Mouse (Mus musculus) neural tube, embryonic 12.5 days (tissue): ENCODE measurements around the gene Muc16. TPM values are rescaled to one million over a fixed set of nuclear protein-coding genes. Genes with fewer than 3 reads are reported as not detected.
A peak's percentile ranks its signal among the peaks of the same experiment; 100 is the strongest.

Experiments used
- ATAC-seq: fragments of 200-750 bp; cut with Nextera tagmentation; 2 replicates; pipeline ENCODE4 v1.8.0; 2017; ENCODE audit warnings: low read depth, mild to moderate bottlenecking, moderate TSS enrichment, moderate library complexity; ENCODE audit not compliant: low FRiP score
- H3K27ac ChIP-seq: fragments of 300-500 bp; sonication (generic); 2 replicates; pipeline ENCODE4 v1.5.1; 2016
- H3K27me3 ChIP-seq: fragments of 300-500 bp; sonication (generic); replicated peaks from 2 replicates; pipeline ENCODE4 v1.6.1; 2016; ENCODE audit warnings: mild to moderate bottlenecking
- H3K36me3 ChIP-seq: fragments of 300-500 bp; sonication (generic); 2 replicates; pipeline ENCODE4 v1.6.1; 2016; ENCODE audit warnings: mild to moderate bottlenecking
- H3K4me1 ChIP-seq: fragments of 300-500 bp; sonication (generic); 2 replicates; pipeline ENCODE4 v1.6.1; 2016
- H3K4me2 ChIP-seq: fragments of 300-500 bp; sonication (generic); replicated peaks from 2 replicates; pipeline ENCODE4 v1.6.1; 2016; ENCODE audit warnings: mild to moderate bottlenecking
- H3K4me3 ChIP-seq: fragments of 300-500 bp; sonication (generic); 2 replicates; pipeline ENCODE4 v1.5.1; 2016
- H3K9ac ChIP-seq: fragments of 300-500 bp; sonication (generic); 2 replicates; pipeline ENCODE4 v1.6.1; 2016; ENCODE audit warnings: mild to moderate bottlenecking
- H3K9me3 ChIP-seq: fragments of 300-500 bp; sonication (generic); 2 replicates; pipeline ENCODE4 v1.6.1; 2016; ENCODE audit warnings: mild to moderate bottlenecking
- WGBS: fragments of 180-500 bp; shearing (Covaris S2); methylation state at CpG from one replicate; pipeline ENCODE4 v1.1.7; 2016; 5-methylcytosine and 5-hydroxymethylcytosine counted together
- polyA plus RNA-seq: library from polyadenylated mRNA; unstranded; fragments of >200 nt; fragmentation: Nextera tagmentation; extraction: Ambion mirVana; gene quantifications from 2 replicates; pipeline ENCODE4 v1.2.1, GENCODE M21; 2016

Gene Muc16
- not detected in 2 replicates for polyA plus RNA-seq

DNA sequence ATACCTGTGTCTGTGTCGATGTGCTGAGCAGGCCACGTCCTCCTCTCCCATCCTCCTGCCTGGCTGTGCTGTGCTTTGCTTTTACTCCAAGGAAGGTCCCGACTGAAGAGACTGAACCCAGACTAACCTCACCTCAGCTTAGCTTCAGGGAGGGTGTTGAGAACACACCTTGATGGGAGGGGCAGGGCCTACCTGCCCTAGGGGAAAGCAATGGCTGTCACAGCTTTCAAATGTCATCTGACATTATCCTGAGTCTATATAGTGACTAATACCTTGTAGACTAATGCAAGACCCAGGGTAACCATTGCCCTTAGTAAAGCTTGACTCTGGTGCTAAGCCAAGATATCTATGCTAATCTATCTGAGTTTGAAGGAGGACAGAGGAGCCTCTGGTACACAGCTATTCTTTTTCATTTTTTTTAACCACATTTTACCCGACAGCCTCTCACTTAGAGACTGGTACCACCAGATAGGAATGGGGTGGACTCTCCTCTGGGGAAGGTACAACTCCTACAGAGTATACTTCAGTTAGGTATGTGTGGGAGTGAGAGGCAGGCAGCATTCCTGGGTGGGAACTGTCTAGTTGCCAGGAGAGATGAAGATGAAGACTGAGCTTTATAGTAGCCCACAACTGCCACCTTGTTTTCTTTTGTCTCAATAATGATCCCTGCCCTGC is at the start of gene Muc16:
Muc16 (minus strand) TSS at position 51 of the 675 bp plus-strand sequence.
- no peak for ATAC-seq
- 82% methylated on average over 4 of the region's 4 CpGs for WGBS
- H3K9ac ChIP-seq, result no peak within 1 kb of the TSS
- no peaks in the 10 kb centered on the region for H3K27me3 ChIP-seq
- H3K36me3 ChIP-seq, result no peaks in the 10 kb centered on the region
- no peak within 1 kb of the TSS for H3K27ac ChIP-seq
- no peak within 1 kb of the TSS for H3K4me3 ChIP-seq
- no peaks in the 10 kb centered on the region for H3K4me1 ChIP-seq
- H3K4me2 ChIP-seq, result no peak within 1 kb of the TSS
- H3K9me3 ChIP-seq, result no peaks in the 10 kb centered on the region

- Histone ChIP-seq H3K4me1 (peaks cover 6% of the 10 kb centered on the region; the same call in 1 of the 2 replicates), H3K27me3 (no peaks in the 10 kb centered on the region), H3K4me3 (no peak overlapping the region), H3K9ac (no peak overlapping the region), H3K27ac (no peak overlapping the region), H3K36me3 (no peaks in the 10 kb centered on the region), H3K4me2 (no peak overlapping the region), H3K9me3 (no peaks in the 10 kb centered on the region)
- peak; percentile 31; the same call in 1 of the 2 replicates for ATAC-seq
- 7% methylated on average over 4 of the region's 4 CpGs for WGBS
Measured at GRCm38 (mm10) chr9:18722712-18723099, 48.4 kb upstream of the Muc16 start.

GRCm38 (mm10) chr9:18721931-18722711 is 47.8 kb upstream of the Muc16 start:
- Histone ChIP-seq H3K36me3 (no peaks in the 10 kb centered on the region), H3K27ac (no peak overlapping the region), H3K4me2 (no peak overlapping the region), H3K9ac (no peak overlapping the region), H3K4me3 (no peak overlapping the region), H3K27me3 (no peaks in the 10 kb centered on the region), H3K9me3 (no peaks in the 10 kb centered on the region), H3K4me1 (peaks cover 6% of the 10 kb centered on the region; the same call in 1 of the 2 replicates)
- peak; percentile 92 for ATAC-seq
- WGBS, result 13% methylated on average over 6 of the region's 6 CpGs

- peaks cover 6% of the 10 kb centered on the region; the same call in 1 of the 2 replicates for H3K4me1 ChIP-seq
- WGBS, result 26% methylated on average over 2 of the region's 2 CpGs
- no peak overlapping the region for H3K4me3 ChIP-seq
- H3K27me3 ChIP-seq, result no peaks in the 10 kb centered on the region
- no peaks in the 10 kb centered on the region for H3K36me3 ChIP-seq
- no peak overlapping the region for H3K27ac ChIP-seq
- no peaks in the 10 kb centered on the region for H3K9me3 ChIP-seq
- no peak for ATAC-seq
- no peak overlapping the region for H3K4me2 ChIP-seq
- no peak overlapping the region for H3K9ac ChIP-seq
Measured at GRCm38 (mm10) chr9:18721011-18721410, 46.7 kb upstream of the Muc16 start.

DNA sequence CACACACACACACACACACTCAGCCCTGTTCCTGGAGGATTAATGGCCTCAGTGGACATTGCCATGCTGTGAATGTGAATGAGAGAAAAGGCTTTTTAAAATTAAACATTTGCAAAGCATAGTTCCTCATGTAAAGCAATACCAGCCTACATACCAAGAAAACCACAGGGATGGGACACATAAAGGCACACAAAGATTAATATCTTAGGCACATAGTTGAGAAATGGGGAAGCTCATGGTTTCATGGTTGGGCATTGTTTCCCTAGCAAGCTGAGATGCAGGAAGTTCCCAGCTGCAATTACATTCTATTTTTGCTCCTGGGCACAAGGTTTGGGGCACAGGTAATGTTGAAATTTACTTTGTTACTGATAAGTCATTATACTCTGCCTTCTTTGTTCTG is 31.3 kb upstream of the Muc16 start:
- Histone ChIP-seq H3K4me2 (no peak overlapping the region), H3K36me3 (no peaks in the 10 kb centered on the region), H3K27me3 (no peaks in the 10 kb centered on the region), H3K9ac (no peak overlapping the region), H3K4me1 (no peaks in the 10 kb centered on the region), H3K9me3 (no peaks in the 10 kb centered on the region), H3K4me3 (no peak overlapping the region), H3K27ac (no peak overlapping the region)
- no peak for ATAC-seq

- no peak for ATAC-seq
- Histone ChIP-seq H3K4me2 (no peak overlapping the region), H3K4me1 (no peaks in the 10 kb centered on the region), H3K27ac (no peak overlapping the region), H3K4me3 (no peak overlapping the region), H3K9ac (no peak overlapping the region), H3K36me3 (no peaks in the 10 kb centered on the region), H3K9me3 (no peaks in the 10 kb centered on the region), H3K27me3 (no peaks in the 10 kb centered on the region)
- 51% methylated on average over 2 of the region's 2 CpGs for WGBS
Measured at GRCm38 (mm10) chr9:18598366-18598765, 76.0 kb downstream of the Muc16 start.

DNA sequence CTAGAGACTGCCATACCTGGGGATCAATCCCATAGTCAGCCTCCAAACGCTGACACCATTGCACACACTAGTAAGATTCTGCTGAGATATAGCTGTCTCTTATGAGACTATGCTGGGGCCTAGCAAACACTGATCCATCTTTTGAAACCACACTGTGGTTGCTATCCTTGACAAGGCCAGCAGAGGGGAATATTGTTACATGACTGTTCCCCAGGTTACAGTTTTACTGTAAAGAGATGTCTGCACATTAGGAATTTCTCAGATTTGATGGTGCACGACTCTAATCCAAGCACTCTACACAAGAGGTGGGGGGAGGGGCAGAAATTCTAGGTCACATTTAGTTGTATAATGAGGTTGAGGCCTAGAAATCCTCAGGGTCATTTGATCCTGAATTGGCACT is 166.2 kb downstream of the Muc16 start:
- Histone ChIP-seq H3K36me3 (no peaks in the 10 kb centered on the region), H3K27me3 (no peaks in the 10 kb centered on the region), H3K27ac (no peak overlapping the region), H3K4me2 (no peak overlapping the region), H3K9me3 (no peaks in the 10 kb centered on the region), H3K4me3 (no peak overlapping the region), H3K4me1 (no peaks in the 10 kb centered on the region), H3K9ac (no peak overlapping the region)
- 55% methylated on average over 2 of the region's 2 CpGs for WGBS
- ATAC-seq, result no peak

- H3K4me2 ChIP-seq, result no peak within 1 kb of the TSS
- WGBS, result 83% methylated on average over 3 of the region's 3 CpGs
- H3K9me3 ChIP-seq, result no peaks in the 10 kb centered on the region
- no peak within 1 kb of the TSS for H3K27ac ChIP-seq
- H3K36me3 ChIP-seq, result no peaks in the 10 kb centered on the region
- no peak for ATAC-seq
- H3K9ac ChIP-seq, result no peak within 1 kb of the TSS
- H3K4me3 ChIP-seq, result no peak within 1 kb of the TSS
- no peaks in the 10 kb centered on the region for H3K4me1 ChIP-seq
- no peaks in the 10 kb centered on the region for H3K27me3 ChIP-seq
Measured at GRCm38 (mm10) chr9:18478168-18478567, 196.2 kb downstream of the Muc16 start, which contains the start of the genes Zfp558 and Mbd3l1. Gene Zfp558 (minus strand): TSS chr9:18478268. Gene Mbd3l1 (plus strand): TSS chr9:18478359.

- H3K9ac ChIP-seq, result peak overlapping the region; percentile 67
- H3K36me3 ChIP-seq, result peaks cover 4% of the 10 kb centered on the region; the same call in 1 of the 2 replicates
- H3K27me3 ChIP-seq, result no peaks in the 10 kb centered on the region
- peak; percentile 97 for ATAC-seq
- no peaks in the 10 kb centered on the region; the same call in 1 of the 2 replicates for H3K4me1 ChIP-seq
- H3K4me3 ChIP-seq, result peak overlapping the region; percentile 59
- H3K9me3 ChIP-seq, result no peaks in the 10 kb centered on the region
- peak overlapping the region; percentile 67 for H3K4me2 ChIP-seq
- peak overlapping the region; percentile 80 for H3K27ac ChIP-seq
- WGBS, result 6% methylated on average over 39 of the region's 39 CpGs
Measured at GRCm38 (mm10) chr9:18473324-18474128, 200.8 kb downstream of the Muc16 start.

DNA sequence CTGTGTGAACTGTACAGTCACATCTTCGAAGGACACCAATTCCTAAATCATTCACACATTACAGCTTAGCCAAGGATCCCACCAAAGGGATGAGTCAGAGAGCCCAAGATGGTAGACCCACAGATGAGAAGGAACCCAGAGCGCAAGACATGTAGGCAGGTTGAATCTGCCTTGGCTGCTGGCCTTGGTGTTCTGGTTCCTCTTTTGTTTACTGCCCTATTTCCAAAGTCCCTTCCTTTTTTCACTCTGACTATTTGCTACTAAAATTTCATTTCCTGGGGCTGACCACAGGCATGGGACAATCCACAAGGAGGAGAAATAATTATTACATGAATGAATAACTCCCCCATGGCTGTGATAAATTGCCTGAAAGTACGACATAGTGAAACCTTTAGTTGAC is 206.3 kb downstream of the Muc16 start:
- ATAC-seq, result no peak
- no peaks in the 10 kb centered on the region; the same call in 1 of the 2 replicates for H3K4me1 ChIP-seq
- 94% methylated on average over 3 of the region's 3 CpGs for WGBS
- no peak overlapping the region for H3K4me3 ChIP-seq
- H3K9ac ChIP-seq, result no peak overlapping the region
- H3K4me2 ChIP-seq, result no peak overlapping the region
- H3K9me3 ChIP-seq, result no peaks in the 10 kb centered on the region
- no peaks in the 10 kb centered on the region for H3K27me3 ChIP-seq
- H3K36me3 ChIP-seq, result peaks cover 21% of the 10 kb centered on the region; the same call in 1 of the 2 replicates
- no peak overlapping the region for H3K27ac ChIP-seq

DNA sequence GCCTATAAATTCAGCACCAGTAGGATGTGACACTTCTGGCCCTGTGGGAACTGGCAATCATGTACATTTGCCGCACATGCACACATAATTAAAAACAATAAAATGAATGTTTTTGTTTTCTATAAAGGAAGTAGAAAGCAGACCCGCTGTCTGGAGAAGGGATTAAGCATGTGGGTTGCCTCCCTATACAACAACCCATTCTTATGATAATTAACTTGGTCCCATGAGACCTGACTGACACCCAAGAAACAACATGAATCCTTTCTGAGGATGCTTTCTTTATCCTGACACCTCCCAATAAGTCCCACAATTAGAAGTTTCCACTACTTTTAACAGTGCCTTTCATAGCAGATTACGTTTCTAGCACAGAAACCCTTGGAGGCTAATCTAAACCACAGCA is 207.0 kb downstream of the Muc16 start:
- no peaks in the 10 kb centered on the region for H3K27me3 ChIP-seq
- no peak overlapping the region for H3K27ac ChIP-seq
- H3K4me3 ChIP-seq, result no peak overlapping the region
- H3K4me1 ChIP-seq, result no peaks in the 10 kb centered on the region
- whole genome bisulfite sequencing, result 62% methylated on average over 3 of the region's 3 CpGs
- no peak overlapping the region for H3K4me2 ChIP-seq
- H3K36me3 ChIP-seq, result peaks cover 21% of the 10 kb centered on the region; the same call in 1 of the 2 replicates
- ATAC-seq, result no peak
- H3K9ac ChIP-seq, result no peak overlapping the region
- H3K9me3 ChIP-seq, result no peaks in the 10 kb centered on the region

DNA sequence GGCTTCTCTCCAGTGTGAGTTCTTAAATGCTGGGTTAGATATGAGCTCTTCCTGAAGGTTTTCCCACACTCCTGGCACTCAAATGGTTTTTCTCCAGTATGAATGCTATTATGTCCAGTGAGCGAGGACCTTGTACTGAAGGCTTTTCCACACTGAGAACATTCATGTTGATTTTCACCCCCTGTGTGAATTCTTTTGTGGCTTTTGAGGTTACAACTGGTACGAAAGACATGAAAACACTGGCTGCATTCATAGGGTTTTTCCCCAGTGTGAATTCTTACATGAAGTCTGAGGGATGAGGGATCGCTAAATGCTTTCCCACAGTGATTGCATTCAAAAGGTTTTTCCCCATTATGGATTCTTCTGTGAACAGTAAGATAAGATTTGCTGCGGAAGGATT is 217.8 kb downstream of the Muc16 start:
- no peak overlapping the region for H3K4me3 ChIP-seq
- H3K36me3 ChIP-seq, result peaks cover 46% of the 10 kb centered on the region
- ATAC-seq, result no peak
- no peak overlapping the region for H3K4me2 ChIP-seq
- WGBS, result 86% methylated on average over 4 of the region's 4 CpGs
- no peak overlapping the region for H3K27ac ChIP-seq
- no peaks in the 10 kb centered on the region for H3K27me3 ChIP-seq
- no peaks in the 10 kb centered on the region for H3K4me1 ChIP-seq
- H3K9ac ChIP-seq, result no peak overlapping the region
- peaks cover 5% of the 10 kb centered on the region; the same call in 1 of the 2 replicates for H3K9me3 ChIP-seq
